Mouse (Mus musculus) hindbrain, embryonic 14.5 days (tissue): ENCODE measurements around the gene Dntt. TPM values are rescaled to one million over a fixed set of nuclear protein-coding genes. Genes with fewer than 3 reads are reported as not detected.
A peak's percentile ranks its signal among the peaks of the same experiment; 100 is the strongest.

ENCODE experiments used
- ATAC-seq: fragments of 200-750 bp; cut with Nextera tagmentation; 2 replicates; pipeline ENCODE4 v1.8.0; 2017; ENCODE audit warnings: moderate number of reproducible peaks, mild to moderate bottlenecking, moderate TSS enrichment, moderate library complexity; ENCODE audit not compliant: low FRiP score
- DNase-seq: peaks from one replicate; pipeline ENCODE4 v3.0.0-alpha.2; 2015; ENCODE audit warnings: low spot score
- H3K27ac ChIP-seq: fragments of 300-500 bp; sonication (generic); 2 replicates; pipeline ENCODE4 v1.5.1; 2014; ENCODE audit warnings: mild to moderate bottlenecking, moderate library complexity
- H3K27me3 ChIP-seq: fragments of 300-500 bp; sonication (generic); 2 replicates; pipeline ENCODE4 v1.6.1; 2014; ENCODE audit warnings: mild to moderate bottlenecking, low read length, mixed read lengths; ENCODE audit not compliant: control insufficient read depth, insufficient read depth
- H3K36me3 ChIP-seq: fragments of 300-500 bp; sonication (generic); replicated peaks from 2 replicates; pipeline ENCODE4 v1.6.1; 2014; ENCODE audit not compliant: control insufficient read depth, insufficient read depth
- H3K4me1 ChIP-seq: fragments of 300-500 bp; sonication (generic); replicated peaks from 2 replicates; pipeline ENCODE4 v1.6.1; 2014; ENCODE audit warnings: antibody characterized with exemption, low read length, mixed read lengths; ENCODE audit not compliant: control insufficient read depth, insufficient read depth
- H3K4me2 ChIP-seq: fragments of 300-500 bp; sonication (generic); replicated peaks from 2 replicates; pipeline ENCODE4 v1.6.1; 2014; ENCODE audit warnings: mild to moderate bottlenecking, moderate library complexity
- H3K4me3 ChIP-seq: fragments of 300-500 bp; sonication (generic); replicated peaks from 2 replicates; pipeline ENCODE4 v1.5.1; 2014; ENCODE audit warnings: mild to moderate bottlenecking, low read length
- H3K9ac ChIP-seq: fragments of 300-500 bp; sonication (generic); 2 replicates; pipeline ENCODE4 v1.6.1; 2014
- H3K9me3 ChIP-seq: fragments of 300-500 bp; sonication (generic); 2 replicates; pipeline ENCODE4 v1.6.1; 2016; ENCODE audit warnings: low read length; ENCODE audit not compliant: control insufficient read depth
- WGBS: fragments of 180-500 bp; shearing (Covaris S2); extraction: QIAGEN DNeasy Blood & Tissue Kit; methylation state at CpG from one replicate; pipeline ENCODE4 v1.1.7; 2014; 5-methylcytosine and 5-hydroxymethylcytosine counted together
- polyA plus RNA-seq: library from polyadenylated mRNA; unstranded; fragments of >200 nt; fragmentation: Nextera tagmentation; extraction: Ambion mirVana; gene quantifications from 2 replicates; pipeline ENCODE4 v1.2.1, GENCODE M21; 2014

Gene Dntt
- polyA plus RNA-seq, 1 experiment from 2014 or later, result 0.13 TPM

DNA sequence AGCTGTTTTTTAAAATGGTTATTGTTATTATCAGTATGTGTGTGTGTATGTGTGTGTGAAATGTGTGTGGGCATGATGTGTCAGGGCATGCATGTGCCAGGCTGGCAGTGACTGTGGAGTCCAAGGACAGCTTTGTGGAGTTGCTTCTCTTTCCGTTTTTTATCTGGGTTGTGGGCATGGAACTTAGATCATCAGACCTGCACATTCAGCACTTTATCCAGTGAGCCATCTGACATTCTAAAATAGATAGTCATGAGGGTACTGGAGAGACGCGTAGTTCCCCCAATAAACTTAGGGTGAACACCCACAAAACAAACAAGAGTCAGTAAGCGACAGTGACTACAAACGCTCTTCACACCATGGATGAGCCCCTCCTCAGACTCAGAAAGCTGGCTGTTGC lies 35.7 kb upstream of the Dntt start:
- H3K4me3 ChIP-seq, result no peak overlapping the region
- no peak overlapping the region for H3K4me2 ChIP-seq
- no peak for ATAC-seq
- no peak overlapping the region for H3K9ac ChIP-seq
- WGBS, result 97% methylated on average over 5 of the region's 5 CpGs
- H3K27me3 ChIP-seq, result no peaks in the 10 kb centered on the region
- H3K27ac ChIP-seq, result no peak overlapping the region
- DNase-seq, result no peak
- no peaks in the 10 kb centered on the region for H3K36me3 ChIP-seq
- H3K9me3 ChIP-seq, result no peaks in the 10 kb centered on the region
- no peaks in the 10 kb centered on the region for H3K4me1 ChIP-seq

DNA sequence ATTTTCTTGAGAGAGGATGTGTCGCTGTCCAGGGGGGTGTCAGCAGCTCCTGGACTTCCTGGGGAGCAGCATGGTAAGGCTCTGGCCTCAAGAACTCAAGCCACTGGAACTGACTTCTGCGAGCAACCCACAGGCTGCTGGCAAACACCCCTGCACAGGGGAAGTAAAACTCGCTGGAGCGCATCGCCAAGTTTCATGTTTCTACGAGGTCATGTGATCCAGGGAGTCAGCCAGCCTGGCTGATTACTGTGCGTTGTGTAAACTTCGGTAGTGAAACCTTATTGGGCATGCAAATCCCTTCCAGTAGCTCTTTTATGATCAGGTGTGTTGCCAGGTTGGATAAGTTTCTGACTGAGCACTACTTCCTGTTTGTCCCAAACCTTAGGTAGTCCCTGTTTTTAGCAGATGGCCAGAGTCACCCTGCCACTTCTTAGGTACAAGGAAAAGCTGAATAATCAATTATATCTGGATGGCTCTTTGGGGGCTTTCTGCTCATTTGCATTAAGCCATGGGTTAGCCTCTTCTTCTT lies 35.0 kb upstream of the Dntt start, which contains the start of gene Blnk:
TSS of gene Blnk (minus strand) at position 479 of the 529 bp plus-strand sequence.
- 65% methylated on average over 8 of the region's 8 CpGs for WGBS
- ATAC-seq, result no peak
- no peak for DNase-seq
- no peak within 1 kb of the TSS for H3K4me3 ChIP-seq
- H3K27ac ChIP-seq, result no peak within 1 kb of the TSS
- H3K4me1 ChIP-seq, result no peaks in the 10 kb centered on the region
- H3K9me3 ChIP-seq, result no peaks in the 10 kb centered on the region
- H3K9ac ChIP-seq, result no peak within 1 kb of the TSS
- no peak within 1 kb of the TSS for H3K4me2 ChIP-seq
- H3K36me3 ChIP-seq, result no peaks in the 10 kb centered on the region
- H3K27me3 ChIP-seq, result no peaks in the 10 kb centered on the region

DNA sequence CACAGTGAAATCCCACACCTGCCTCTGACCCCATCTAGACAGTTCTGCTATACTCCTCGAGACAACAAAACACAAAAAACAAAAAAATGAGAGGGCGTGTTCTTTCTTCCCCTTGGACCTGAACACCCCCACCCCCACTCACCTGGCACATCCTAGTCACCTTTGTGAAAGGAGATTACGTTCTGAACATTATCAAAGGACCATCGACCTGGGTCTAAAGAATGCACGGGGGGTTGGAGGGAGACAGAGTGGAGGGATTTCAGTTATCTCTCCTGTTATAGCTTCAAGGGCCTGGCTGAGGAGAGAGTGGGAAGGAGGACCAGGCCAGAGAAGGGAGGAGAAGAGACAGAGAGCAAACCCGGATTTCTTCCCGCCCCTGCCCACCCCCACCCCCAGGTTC lies 34.2 kb upstream of the Dntt start:
- Histone ChIP-seq H3K9ac (no peak overlapping the region), H3K4me2 (no peak overlapping the region), H3K27ac (no peak overlapping the region), H3K27me3 (no peaks in the 10 kb centered on the region), H3K36me3 (no peaks in the 10 kb centered on the region), H3K9me3 (no peaks in the 10 kb centered on the region), H3K4me1 (no peaks in the 10 kb centered on the region), H3K4me3 (no peak overlapping the region)
- ATAC-seq, result no peak
- 72% methylated on average over 7 of the region's 7 CpGs for WGBS
- no peak for DNase-seq

DNA sequence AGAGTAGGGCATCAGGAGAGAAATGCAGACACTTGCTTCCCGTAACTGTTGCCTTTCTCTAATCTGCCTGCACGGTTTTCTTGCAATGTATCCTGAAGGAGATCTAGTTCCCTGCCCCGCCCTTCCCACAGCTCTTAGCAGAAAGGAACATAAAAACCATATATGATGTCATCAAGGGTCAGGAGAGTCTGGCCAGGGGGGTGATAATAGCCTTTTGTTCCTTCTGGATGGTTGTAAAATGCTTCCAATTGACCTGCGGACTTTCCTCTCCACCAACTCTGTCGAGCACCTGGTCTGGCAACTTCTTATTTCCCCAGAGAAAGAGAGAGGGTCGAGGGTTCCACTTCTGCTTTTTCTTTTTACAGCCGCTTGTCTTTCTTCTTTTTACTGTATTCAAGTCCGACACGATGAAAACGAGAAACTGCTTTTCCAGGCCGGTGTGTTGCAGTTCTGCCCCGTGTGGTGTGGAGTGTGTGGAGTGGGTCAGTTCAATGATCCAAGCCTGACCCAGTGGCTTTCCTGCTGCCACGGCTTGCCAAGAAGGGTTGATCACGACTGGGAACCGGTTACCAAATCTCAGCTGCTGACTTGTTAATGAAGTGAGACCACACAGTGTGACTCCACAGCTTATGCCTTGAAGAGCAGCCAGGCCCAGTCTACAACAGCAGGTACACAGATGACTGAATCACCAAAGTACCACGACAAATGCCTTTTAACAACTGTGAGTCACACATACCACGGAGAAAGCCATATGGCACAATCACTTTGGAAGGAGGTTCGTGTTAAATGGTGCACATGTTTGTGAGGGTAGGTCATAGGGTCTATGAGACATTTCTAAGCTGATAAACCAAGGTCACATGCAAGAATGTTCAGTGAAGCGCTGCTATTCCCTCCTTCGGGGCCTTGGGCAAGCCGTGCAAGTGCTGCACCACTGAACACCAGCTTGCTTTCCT lies 33.4 kb upstream of the Dntt start:
- H3K4me2 ChIP-seq, result no peak overlapping the region
- WGBS, result 67% methylated on average over 21 of the region's 21 CpGs
- H3K27me3 ChIP-seq, result no peaks in the 10 kb centered on the region
- H3K36me3 ChIP-seq, result no peaks in the 10 kb centered on the region
- DNase-seq (no peak), ATAC-seq (0 out of 2 replicates have a peak, but pooled peaks have one; percentile 57)
- no peak overlapping the region for H3K4me3 ChIP-seq
- H3K4me1 ChIP-seq, result no peaks in the 10 kb centered on the region
- no peak overlapping the region for H3K9ac ChIP-seq
- no peak overlapping the region for H3K27ac ChIP-seq
- H3K9me3 ChIP-seq, result no peaks in the 10 kb centered on the region

DNA sequence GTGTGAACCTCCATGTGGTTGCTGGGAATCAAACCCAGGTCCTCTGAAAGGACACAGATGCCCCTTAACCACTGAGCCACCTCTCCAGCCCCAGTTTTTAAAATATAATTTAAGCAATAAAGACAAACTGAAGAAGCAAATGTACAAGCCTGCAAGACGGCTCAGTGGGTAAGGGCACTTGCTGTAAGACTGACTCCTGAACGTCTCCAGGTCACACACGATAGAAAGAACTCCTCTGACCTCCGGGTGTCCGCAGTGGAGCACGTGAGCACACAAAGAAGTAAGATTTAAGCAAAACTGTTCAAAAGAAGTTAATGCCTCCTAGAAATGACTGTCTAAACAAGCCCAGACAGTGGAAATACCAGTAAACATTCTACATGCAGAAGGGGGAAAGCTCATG lies 32.4 kb upstream of the Dntt start:
- 93% methylated on average over 6 of the region's 6 CpGs for WGBS
- H3K9ac ChIP-seq, result no peak overlapping the region

DNA sequence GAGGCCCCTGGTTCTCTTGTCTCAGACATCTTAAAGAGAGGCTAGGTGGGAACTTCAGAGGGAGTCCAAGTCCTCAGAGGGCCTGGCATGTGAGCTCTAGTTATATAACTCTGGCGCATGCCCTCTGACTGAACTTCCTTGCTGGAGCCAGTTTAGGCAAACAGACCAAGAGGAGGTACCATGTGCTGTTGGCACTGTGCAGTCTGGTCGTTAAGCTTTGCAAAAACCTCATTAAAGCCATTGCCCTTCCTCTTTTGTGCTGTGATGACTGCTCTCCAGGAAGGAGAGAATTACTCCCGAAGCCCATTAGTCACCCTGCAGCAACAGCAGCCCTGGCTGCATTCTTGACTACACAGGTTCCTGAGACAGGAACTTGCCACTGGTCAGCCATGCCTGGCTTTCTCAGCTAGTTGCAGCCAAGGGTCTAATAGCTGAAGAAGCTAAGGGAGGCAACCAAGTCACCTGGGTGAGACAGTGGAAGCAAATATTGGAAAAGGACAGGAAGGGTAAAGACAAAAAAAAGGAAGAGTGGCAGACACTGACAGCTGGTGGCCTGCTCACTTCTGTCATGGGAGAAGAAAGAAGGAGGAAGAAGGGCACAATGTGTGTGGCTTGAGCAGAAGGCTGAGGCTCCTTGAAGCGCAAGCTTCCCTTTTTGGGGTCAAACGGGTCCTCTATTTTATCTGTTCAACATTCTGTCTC lies 30.5 kb upstream of the Dntt start:
- H3K27me3 ChIP-seq, result no peaks in the 10 kb centered on the region
- WGBS, result 66% methylated on average over 5 of the region's 5 CpGs

More for the DNA sequence above, 32.4 kb upstream of the Dntt start:
- no peak overlapping the region for H3K4me3 ChIP-seq
- no peaks in the 10 kb centered on the region for H3K36me3 ChIP-seq
- ATAC-seq, result no peak
- no peaks in the 10 kb centered on the region for H3K4me1 ChIP-seq
- no peak overlapping the region for H3K4me2 ChIP-seq
- H3K9me3 ChIP-seq, result no peaks in the 10 kb centered on the region
- no peak for DNase-seq
- no peak overlapping the region for H3K27ac ChIP-seq
- H3K27me3 ChIP-seq, result no peaks in the 10 kb centered on the region

DNA sequence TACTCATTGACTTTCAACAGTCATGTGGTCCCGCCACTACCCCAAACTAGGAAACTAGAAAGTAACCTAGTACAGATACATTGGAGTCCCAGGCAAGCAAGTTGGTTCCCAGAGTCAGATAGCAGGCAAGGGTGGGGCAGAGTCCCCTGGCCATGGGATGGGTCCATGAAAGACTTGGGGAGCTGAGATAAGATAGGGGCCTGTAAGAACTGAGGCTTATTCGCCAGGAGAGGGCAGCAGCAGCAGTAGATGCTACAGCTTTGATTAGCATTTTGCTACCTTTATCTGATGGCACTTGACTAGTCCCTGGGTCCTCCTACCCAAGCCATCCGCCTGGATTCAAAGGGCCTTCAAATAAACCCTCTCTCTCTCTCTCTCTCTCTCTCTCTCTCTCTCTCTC lies 29.5 kb upstream of the Dntt start:
- Histone ChIP-seq H3K4me3 (no peak overlapping the region), H3K9ac (no peak overlapping the region), H3K4me1 (no peaks in the 10 kb centered on the region), H3K27me3 (no peaks in the 10 kb centered on the region), H3K4me2 (no peak overlapping the region), H3K27ac (no peak overlapping the region), H3K9me3 (no peaks in the 10 kb centered on the region), H3K36me3 (no peaks in the 10 kb centered on the region)
- DNase-seq (no peak), ATAC-seq (no peak)
- WGBS, result 72% methylated on average over 3 of the region's 3 CpGs

More for the DNA sequence above, 30.5 kb upstream of the Dntt start:
- H3K36me3 ChIP-seq, result no peaks in the 10 kb centered on the region
- no peak overlapping the region for H3K4me3 ChIP-seq
- DNase-seq, result no peak
- H3K4me1 ChIP-seq, result no peaks in the 10 kb centered on the region
- H3K4me2 ChIP-seq, result no peak overlapping the region
- H3K27ac ChIP-seq, result no peak overlapping the region
- no peaks in the 10 kb centered on the region for H3K9me3 ChIP-seq
- ATAC-seq, result no peak
- no peak overlapping the region for H3K9ac ChIP-seq

DNA sequence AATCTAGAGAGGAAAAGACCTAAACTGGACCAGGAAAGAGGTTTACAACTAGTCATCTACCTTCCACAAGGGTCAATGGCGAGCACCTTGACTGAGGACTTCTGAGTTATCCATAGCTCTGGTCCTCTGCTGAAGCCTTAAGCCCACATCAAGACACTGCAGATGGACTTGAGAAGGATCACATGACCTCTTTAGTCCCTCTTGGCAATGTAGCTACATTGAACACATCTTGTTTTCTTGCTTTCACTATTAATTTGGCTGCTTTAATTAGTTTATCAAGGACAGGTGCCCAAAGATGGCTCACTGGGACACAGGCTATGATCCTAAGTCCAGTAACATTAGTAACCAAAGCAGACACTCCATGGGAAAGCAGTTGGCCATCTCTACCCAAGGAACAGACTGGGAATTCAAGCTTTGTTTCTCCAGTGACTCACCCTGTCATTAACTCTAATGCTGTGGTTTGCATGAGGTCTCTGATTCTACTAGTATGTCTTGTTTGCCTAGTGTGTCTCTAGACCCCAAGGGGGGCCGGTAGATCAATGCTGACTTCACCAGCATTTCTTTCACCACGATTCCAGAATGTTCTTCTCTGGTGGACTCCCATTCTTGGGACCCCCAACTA lies 25.3 kb upstream of the Dntt start:
- no peaks in the 10 kb centered on the region for H3K4me1 ChIP-seq
- ATAC-seq (no peak), DNase-seq (no peak)
- no peaks in the 10 kb centered on the region for H3K9me3 ChIP-seq
- H3K27me3 ChIP-seq, result no peaks in the 10 kb centered on the region
- no peaks in the 10 kb centered on the region for H3K36me3 ChIP-seq
- no peak overlapping the region for H3K4me3 ChIP-seq
- 95% methylated on average over 3 of the region's 3 CpGs for WGBS
- no peak overlapping the region for H3K27ac ChIP-seq
- H3K9ac ChIP-seq, result no peak overlapping the region
- no peak overlapping the region for H3K4me2 ChIP-seq

DNA sequence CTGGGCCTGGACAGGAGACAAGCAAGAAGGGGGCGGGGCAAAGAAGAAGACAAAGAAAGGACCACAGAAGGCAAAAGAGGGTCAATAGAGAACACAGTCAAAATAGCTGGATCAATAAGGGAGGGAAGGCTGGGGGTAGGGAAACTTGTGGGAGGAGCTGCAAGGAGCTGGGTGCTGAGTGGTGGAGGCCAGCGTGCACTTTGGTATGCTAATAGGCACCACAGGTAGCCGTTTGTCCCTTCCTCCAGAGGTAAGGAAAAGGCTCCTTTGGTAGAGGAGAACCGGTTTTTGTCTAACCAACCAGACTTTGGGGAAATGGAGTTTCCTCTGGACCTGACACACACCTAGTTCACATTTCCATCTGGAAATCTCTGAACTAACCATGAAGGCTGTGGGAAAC lies 22.5 kb upstream of the Dntt start:
- WGBS, result 17% methylated on average over 4 of the region's 4 CpGs
- H3K4me3 ChIP-seq, result no peak overlapping the region

More for the DNA sequence above, 22.5 kb upstream of the Dntt start:
- no peak for DNase-seq
- ATAC-seq, result no peak
- Histone ChIP-seq H3K27me3 (no peaks in the 10 kb centered on the region), H3K4me2 (no peak overlapping the region), H3K9ac (no peak overlapping the region), H3K27ac (no peak overlapping the region), H3K9me3 (no peaks in the 10 kb centered on the region), H3K4me1 (no peaks in the 10 kb centered on the region), H3K36me3 (no peaks in the 10 kb centered on the region)
